Mouse (Mus musculus) ES-E14 (cell line): ENCODE data around the gene Hsd17b14. TPM values are rescaled to one million over a fixed set of nuclear protein-coding genes. Genes with fewer than 3 reads are reported as not detected.

Source experiments
- DNase-seq: peaks from one replicate; pipeline ENCODE4 v3.0.0-alpha.2; 2013; ENCODE audit warnings: low read depth, low spot score
- H3K27ac ChIP-seq: 2 replicates; pipeline ENCODE4 v1.5.1; 2012; ENCODE audit warnings: low read depth, mild to moderate bottlenecking, low read length, moderate library complexity, mixed read lengths; ENCODE audit not compliant: poor library complexity, insufficient read depth, severe bottlenecking
- H3K36me3 ChIP-seq: 2 replicates; pipeline ENCODE4 v1.6.1; 2012; ENCODE audit warnings: mild to moderate bottlenecking, low read length, moderate library complexity, mixed read lengths; ENCODE audit not compliant: control insufficient read depth, poor library complexity, insufficient read depth, severe bottlenecking
- H3K4me1 ChIP-seq, 2 experiments: fragments of 150-350 bp in 1 of 2; sonication (generic) in 1 of 2; 2 replicates each; pipeline ENCODE4 v1.6.1; 2012; ENCODE audit warnings: low read length in 2 of 2, mild to moderate bottlenecking in 1 of 2, mixed read lengths in 1 of 2; ENCODE audit not compliant: control insufficient read depth in 2 of 2, insufficient read depth in 2 of 2, poor library complexity in 1 of 2
- H3K4me3 ChIP-seq, 2 experiments: fragments of 150-350 bp in 1 of 2; sonication (generic) in 1 of 2; 2 replicates each; pipeline ENCODE4 v1.5.1; 2012; ENCODE audit warnings: low read length in 2 of 2, low read depth in 1 of 2, mild to moderate bottlenecking in 1 of 2, mixed read lengths in 1 of 2; ENCODE audit not compliant: insufficient read depth in 1 of 2, poor library complexity in 1 of 2, severe bottlenecking in 1 of 2
- H3K9ac ChIP-seq: 2 replicates; pipeline ENCODE4 v1.6.1; 2012; ENCODE audit warnings: low read depth, mild to moderate bottlenecking, low read length, mixed read lengths; ENCODE audit not compliant: poor library complexity, insufficient read depth, severe bottlenecking
- H3K9me3 ChIP-seq: fragments of 150-350 bp; sonication (generic); 2 replicates; pipeline ENCODE4 v1.6.1; 2012; ENCODE audit warnings: low read depth, mild to moderate bottlenecking, low read length; ENCODE audit not compliant: control insufficient read depth, insufficient read depth
- CHD2 ChIP-seq: IDR thresholded peaks from 2 replicates; pipeline ENCODE4 v1.6.1; 2014; ENCODE audit warnings: mild to moderate bottlenecking, low read depth, low read length, inconsistent platforms
- HCFC1 ChIP-seq: IDR thresholded peaks from 2 replicates; pipeline ENCODE4 v1.6.1; 2012; ENCODE audit warnings: low read length, inconsistent platforms, borderline replicate concordance; ENCODE audit not compliant: insufficient read depth
- MAFK ChIP-seq: IDR thresholded peaks from 2 replicates; pipeline ENCODE4 v1.6.1; 2014; ENCODE audit warnings: mild to moderate bottlenecking, low read depth, low read length, inconsistent platforms; ENCODE audit not compliant: insufficient read depth
- ZC3H11A ChIP-seq: IDR thresholded peaks from 2 replicates; pipeline ENCODE4 v1.6.1; 2012; ENCODE audit warnings: low read depth, mild to moderate bottlenecking, inconsistent platforms, low read length, borderline replicate concordance
- ZNF384 ChIP-seq: IDR thresholded peaks from 2 replicates; pipeline ENCODE4 v1.6.1; 2012; ENCODE audit warnings: low read depth, low read length, inconsistent platforms
- in situ Hi-C, 2 experiments: fragments of 600-800 bp; cut with MboI; formaldehyde crosslinking; loops; one replicate each; pipeline ENCODE4 v1.15.1; 2025; ENCODE audit warnings: low sequenced_read_pairs in 2 of 2, inconsistent platforms in 1 of 2; ENCODE audit not compliant: unreplicated experiment in 2 of 2
- total RNA-seq: library from RNA; depleted of rRNA; stranded (reverse); fragments of 300-350 nt; gene quantifications from 2 replicates; pipeline ENCODE4 v1.2.3, GENCODE M21; 2012

The Hsd17b14 gene
- total RNA-seq, 1 experiment, result 33.0 TPM

DNA sequence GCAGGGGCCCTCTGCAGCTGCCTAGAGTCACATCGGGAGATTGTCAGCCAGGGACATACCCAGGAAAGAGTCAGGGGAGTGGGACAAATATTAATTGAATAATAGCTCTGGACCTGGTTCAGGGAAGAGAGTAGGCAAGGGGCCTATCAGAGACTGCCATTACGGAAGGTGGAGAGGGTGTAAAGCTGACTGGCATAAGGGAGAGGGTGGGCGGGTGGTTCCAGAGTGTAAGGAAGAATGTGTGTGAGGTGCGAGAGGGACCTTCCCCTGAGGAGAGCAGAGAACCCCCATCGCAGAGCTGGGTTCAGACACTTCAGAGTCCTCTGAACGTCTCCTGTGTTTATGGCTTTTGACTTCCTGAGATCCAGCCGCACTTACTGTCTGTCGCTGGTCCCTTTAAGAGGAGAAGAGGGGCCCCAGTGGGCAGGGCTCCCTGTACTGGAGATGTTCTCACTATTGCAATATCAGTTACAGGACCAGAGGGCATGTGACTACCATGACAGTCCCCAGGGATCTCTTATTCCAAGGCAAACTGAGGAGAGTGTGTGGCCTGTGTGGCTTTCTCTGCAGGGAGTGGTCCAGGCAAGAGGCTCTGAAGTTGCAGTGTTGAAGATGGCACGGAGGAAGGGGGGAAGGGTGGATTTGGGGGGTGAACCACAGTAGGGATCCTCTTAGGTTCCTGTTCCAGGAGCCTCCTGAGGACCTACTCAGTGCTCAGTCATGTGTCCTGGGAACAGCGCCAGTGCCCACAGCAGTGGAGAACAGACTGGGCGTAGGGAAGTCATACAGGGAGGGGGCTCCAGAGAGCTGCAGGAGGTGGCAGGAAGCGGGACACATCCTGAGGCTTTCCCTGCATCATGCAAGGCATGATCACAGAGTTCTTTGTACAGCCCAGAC is 7.2 kb downstream of the Hsd17b14 start:
- in situ Hi-C loops, result no loop called here
- Histone ChIP-seq H3K4me1 (peaks cover 10 to 17% of the 10 kb centered on the region in 2 experiments; a peak in 3 of 4 replicates), H3K4me3 (peak overlapping the region; percentile 47 to 64; a peak in 3 of 4 replicates), H3K9ac (peak overlapping the region; percentile 72; the same call in 1 of the 2 replicates), H3K9me3 (no peaks in the 10 kb centered on the region), H3K27ac (peak overlapping the region; percentile 34), H3K36me3 (peaks cover 19% of the 10 kb centered on the region)
- TF ChIP-seq ZC3H11A (no peak), ZNF384 (no peak), MAFK (no peak), HCFC1 (no peak), CHD2 (no peak)
- no peak for DNase-seq

DNA sequence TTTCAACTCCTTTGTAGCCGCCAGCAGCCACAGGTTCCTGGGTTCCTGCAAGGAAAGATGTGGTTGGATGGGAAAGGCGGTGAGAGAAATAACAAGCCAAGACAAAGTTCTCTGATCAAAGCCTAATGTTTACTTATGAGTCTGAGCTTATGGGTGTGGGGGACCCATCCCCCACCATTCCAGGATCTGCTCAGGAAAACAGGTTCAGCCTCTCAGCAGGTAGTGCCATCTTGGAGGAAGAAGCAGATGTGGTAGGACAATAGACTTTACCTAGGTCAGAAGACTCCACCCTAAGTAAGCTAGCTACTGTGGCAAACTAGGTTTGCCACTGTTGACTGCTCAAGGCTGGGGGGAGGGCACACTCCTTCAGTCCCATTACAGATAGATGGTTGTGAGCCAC is 10.1 kb downstream of the Hsd17b14 start:
- Histone ChIP-seq H3K9ac (peak overlapping the region; percentile 34; the same call in 1 of the 2 replicates), H3K36me3 (peaks cover 20% of the 10 kb centered on the region), H3K9me3 (no peaks in the 10 kb centered on the region), H3K4me3 (peak overlapping the region in 1 of 2 experiments; percentile 56; a peak in 1 of 4 replicates), H3K4me1 (peaks cover 5 to 17% of the 10 kb centered on the region in 2 experiments; a peak in 3 of 4 replicates), H3K27ac (peak overlapping the region; percentile 87)
- DNase-seq, result no peak
- in situ Hi-C loops, result no loop called here
- TF ChIP-seq ZC3H11A, result no peak
- peak; percentile 48; the same call in 1 of the 2 replicates for TF ChIP-seq CHD2

DNA sequence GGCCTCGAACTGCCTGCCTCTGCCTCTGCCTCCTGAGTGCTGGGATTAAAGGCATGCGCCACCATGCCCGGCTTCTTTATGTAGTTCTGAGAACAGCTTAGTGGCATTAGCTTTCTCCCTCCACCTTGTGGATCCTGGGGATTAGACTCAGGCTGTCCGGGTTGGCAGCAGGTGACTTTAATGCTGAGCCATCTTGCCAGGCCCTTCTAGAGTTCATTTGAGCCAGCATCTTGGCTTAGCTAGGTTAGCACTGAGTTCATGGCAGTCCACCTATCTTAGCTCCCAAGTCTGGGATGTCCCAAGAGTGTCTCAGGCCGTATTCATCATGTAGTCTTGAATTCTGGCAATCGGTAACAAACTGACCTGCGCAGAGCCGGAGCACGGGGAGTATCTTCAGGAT is 10.8 kb downstream of the Hsd17b14 start:
- in situ Hi-C loops, result no loop called here
- Histone ChIP-seq H3K9ac (peak overlapping the region; percentile 79), H3K4me1 (peaks cover 5 to 16% of the 10 kb centered on the region in 2 experiments; a peak in 3 of 4 replicates), H3K4me3 (peak overlapping the region in 1 of 2 experiments; percentile 56; a peak in 2 of 4 replicates), H3K9me3 (no peaks in the 10 kb centered on the region), H3K36me3 (peaks cover 20% of the 10 kb centered on the region), H3K27ac (peak overlapping the region; percentile 87)
- DNase-seq, result no peak
- TF ChIP-seq MAFK, result no peak
- TF ChIP-seq CHD2, result no peak
- no peak for TF ChIP-seq HCFC1
- no peak for TF ChIP-seq ZNF384
- no peak for TF ChIP-seq ZC3H11A

DNA sequence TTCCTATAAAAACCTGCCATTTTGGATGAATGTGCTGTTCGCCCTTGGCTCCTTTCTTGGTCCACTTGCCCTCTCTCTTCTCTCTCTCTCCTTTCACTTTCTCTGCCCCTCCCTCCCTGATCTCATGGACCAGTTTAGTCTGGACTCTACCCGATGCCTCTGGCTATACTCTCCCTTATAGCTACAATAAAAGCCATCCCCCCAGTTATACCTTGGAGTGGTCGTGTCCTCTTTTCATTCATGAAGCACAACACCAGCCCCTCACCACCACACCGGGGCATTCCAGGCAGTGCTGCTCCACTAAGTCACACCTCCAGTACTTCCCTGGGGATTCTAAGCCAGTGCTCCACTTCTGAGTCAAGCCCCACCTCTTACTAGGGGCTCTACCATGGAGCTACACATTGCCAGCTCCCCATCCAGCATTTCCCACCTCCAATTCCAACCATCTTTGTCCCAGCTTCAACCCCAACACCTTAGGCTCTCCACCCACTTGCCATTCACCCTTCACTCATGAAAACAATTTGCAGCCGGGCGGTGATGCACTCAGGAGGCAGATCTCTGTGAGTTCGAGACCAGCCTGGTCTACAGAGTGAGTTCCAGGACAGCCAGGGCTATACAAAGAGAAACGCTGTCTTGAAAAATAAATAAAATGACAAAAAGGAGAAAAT is 12.6 kb downstream of the Hsd17b14 start:
- TF ChIP-seq CHD2 (no peak), MAFK (no peak), ZNF384 (no peak), HCFC1 (no peak), ZC3H11A (no peak)
- H3K9me3 ChIP-seq, result no peaks in the 10 kb centered on the region
- peaks cover 16% of the 10 kb centered on the region for H3K36me3 ChIP-seq
- peak overlapping the region; percentile 87 for H3K27ac ChIP-seq
- H3K4me3 ChIP-seq, result peak overlapping the region in 1 of 2 experiments; percentile 14; a peak in 2 of 4 replicates
- DNase-seq, result no peak
- peaks cover 0 to 15% of the 10 kb centered on the region in 2 experiments; a peak in 2 of 4 replicates for H3K4me1 ChIP-seq
- peak overlapping the region; percentile 46; the same call in 1 of the 2 replicates for H3K9ac ChIP-seq
- in situ Hi-C loops, result no loop called here
